Mouse (Mus musculus): ENCODE measurements around the gene Jade3. TPM values are rescaled to one million over a fixed set of nuclear protein-coding genes. Genes with fewer than 3 reads are reported as not detected.
A peak's percentile ranks its signal among the peaks of the same experiment; 100 is the strongest.
"Not testable (repeated sequence)": the region's sequence is repeated elsewhere in the genome, so short reads cannot be mapped to it uniquely, and the experiment has no call there.

Gene Jade3
- total RNA-seq (2021) = 1 to 10 TPM; 1.3 to 2.6 TPM
- long read RNA-seq, experiment 1, full-length matches to known transcripts = 1 of 2 reads
- long read RNA-seq, experiment 1, partial matches to known transcripts = 0 of 2 reads
- long read RNA-seq, experiment 1, other reads (novel, unspliced or antisense) = 1 of 2 reads
- long read RNA-seq, experiment 2, full-length matches to known transcripts = 1 of 4 reads
- long read RNA-seq, experiment 2, partial matches to known transcripts = 3 of 4 reads
- long read RNA-seq, experiment 2, other reads (novel, unspliced or antisense) = 0 of 4 reads

DNA sequence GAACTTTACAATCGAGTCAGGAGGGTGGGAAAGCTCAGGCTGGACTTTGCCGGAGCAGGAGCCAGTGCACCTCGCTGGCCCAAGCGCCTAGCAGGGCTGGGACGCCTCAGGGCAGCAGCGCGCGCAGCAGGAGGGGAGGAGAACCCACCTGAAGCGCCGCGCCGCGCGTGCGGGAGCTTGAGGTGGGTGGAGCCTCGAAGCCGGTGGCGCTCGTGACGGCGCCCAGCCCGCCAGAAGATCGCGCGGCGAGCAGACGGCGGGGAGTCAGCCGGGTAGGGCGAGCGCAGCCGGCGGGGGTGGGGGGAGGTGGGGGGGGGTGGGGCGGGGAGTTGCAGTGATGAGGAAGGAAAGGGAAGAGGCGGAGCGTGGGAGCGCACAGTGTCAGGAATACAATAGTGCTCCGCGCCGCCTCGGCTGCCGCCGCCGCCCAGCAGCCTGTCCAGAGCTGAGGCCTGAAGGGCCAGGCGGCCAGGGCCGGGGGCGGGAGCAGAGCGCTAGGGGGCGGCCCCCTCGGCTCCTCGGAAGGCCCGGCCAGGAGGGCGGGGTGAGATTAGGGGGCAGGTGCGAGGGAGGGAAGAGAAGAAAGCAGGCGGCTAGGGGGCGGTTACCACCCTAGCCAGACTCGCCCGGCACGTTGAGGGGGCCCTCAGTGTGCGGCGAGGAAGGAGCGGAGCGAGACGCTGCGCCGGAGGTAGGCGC is at the start of gene Jade3:
Gene Jade3 (plus strand): TSS at position 549 of the 699 bp plus-strand sequence.
- peak; percentile 62 for DNase-seq

DNA sequence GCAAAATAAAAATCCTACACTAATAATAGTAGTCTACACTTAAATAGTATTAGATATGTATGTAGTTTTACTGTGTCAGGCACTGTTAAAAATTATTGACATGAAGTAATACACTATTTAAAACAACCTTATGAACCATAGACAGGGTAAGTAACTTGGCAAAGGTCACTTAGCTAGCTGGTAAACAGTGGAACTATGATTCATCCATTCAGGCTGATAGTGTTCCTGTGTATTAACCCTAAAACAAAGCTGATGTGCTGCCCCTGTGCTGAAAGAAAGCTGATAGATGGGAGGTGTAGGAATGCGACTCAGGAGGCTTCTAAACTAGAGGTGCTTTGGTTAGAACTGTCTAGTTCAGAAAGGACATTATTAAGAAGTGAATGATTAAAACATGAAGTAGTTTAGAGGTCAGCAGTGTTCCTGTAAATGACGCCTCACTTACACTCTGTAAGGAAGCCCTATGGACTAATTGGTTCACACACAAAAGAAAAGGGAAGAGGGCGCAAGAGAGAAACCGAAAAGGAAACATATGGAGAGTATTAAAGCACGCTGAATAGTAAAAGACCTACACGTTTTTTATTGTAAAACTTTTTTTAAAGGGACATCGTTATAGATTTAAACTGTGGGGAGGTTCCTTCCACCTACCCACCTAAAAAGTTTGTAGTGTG is 46.0 kb upstream of the Jade3 start:
- no peak for DNase-seq

DNA sequence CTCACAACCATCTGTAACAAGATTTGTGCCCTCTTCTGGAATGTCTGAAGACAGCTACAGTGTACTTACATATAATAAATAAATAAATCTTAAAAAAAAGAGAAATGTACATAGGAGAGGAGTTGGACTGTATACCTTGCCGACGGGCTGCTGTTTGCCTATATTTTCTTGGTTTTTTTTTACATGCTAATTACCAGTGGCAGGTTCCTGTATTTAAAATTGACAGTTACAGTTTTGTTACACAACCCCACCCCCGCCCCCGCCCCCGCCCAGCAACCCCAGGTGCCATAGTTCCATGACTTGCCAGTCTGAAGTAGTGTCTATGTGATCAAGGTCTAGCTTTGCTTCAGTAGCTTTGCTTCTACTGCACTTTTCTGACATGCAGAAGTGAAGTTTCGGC is 43.2 kb upstream of the Jade3 start:
- no peak for DNase-seq

DNA sequence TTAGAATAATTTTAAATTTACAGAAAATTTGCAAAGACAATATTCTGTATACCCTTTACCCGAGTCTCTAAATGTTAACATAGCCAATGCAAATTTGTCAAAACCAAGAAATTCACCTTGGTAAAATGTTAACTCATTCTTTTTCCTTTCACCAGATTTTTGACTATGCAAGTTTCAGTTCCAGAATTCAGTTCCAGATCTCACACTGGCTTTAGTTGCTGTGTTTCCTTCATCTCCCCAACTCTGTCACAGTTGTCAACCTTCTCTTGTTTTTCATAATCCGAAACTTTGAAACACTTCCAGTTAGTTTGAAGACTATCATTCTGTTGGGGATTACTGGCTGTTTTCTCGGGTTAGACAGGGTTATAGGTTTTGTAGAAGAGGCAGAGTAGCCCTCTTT is 38.5 kb upstream of the Jade3 start:
- no peak for DNase-seq

DNA sequence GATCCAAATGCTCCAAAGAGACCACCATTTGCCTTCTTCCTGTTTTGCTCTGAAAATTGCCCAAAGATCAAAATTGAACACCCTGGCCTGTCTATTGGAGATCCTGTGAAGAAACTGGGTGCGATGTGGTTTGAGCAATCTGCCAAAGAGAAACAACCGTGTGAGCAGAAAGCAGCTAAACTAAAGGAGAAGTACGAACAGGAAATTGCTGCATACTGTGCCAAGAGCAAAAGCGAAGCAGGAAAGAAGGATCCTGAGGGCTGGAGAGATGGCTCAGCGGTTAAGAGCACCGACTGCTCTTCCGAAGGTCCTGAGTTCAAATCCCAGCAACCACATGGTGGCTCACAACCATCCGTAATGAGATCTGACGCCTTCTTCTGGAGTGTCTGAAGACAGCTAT is 33.5 kb upstream of the Jade3 start:
- DNase-seq = not testable (repeated sequence)

DNA sequence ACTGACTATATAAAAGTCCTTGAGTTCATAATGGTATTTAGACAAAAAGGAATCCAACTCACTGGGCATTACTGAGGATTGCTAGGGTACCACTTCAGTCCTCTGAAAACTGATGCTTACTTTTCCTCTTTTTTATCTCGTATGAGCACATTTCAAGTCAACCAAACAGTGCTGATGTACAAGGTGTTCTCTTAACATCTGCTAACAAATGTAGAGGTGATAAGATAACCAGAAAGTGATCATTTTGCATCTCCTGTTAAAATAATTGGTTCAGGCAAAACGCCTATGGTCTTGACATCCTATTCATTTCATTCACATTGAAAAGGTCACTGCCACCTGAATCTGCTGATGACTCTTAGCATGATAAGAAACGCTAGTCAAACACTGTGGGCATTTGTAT is 32.5 kb upstream of the Jade3 start:
- no peak for DNase-seq

DNA sequence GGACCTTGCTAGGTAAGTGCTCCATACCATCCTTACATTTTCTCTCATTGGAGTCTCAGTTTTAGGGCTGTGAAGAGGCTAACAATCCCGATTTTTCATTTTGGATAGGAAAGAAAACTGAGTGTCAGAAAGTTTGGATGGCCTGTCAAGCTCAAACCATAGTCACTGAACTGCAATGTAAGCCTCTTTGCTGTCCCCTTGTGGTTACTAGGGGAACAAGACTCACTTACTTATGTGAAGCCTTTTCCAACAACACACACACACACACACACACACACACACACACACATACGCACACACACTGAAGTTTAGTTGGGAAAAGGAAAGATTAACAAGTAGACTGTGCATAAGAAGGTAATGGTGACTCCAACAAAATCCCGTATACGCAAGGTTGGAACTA is 21.4 kb upstream of the Jade3 start:
- DNase-seq = no peak

DNA sequence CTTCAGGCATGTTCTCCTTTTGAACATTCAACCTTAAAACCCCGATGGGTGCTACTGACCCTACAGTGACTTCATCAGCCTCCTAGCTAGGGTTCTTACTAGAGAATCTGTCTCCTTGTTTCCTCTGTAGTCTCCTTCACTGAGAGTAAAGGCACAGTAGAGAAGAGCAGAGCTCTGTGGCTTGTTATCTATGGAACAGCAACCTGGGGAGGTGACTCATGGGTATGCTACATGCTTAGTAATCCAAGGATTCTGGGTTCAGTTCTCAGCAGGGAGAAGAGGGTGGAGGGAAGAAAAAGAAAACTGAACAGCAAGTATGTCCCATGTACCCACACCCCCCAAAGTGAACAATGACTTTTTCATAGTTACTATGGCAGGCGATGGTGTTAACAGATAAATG is 18.6 kb upstream of the Jade3 start:
- DNase-seq = no peak

DNA sequence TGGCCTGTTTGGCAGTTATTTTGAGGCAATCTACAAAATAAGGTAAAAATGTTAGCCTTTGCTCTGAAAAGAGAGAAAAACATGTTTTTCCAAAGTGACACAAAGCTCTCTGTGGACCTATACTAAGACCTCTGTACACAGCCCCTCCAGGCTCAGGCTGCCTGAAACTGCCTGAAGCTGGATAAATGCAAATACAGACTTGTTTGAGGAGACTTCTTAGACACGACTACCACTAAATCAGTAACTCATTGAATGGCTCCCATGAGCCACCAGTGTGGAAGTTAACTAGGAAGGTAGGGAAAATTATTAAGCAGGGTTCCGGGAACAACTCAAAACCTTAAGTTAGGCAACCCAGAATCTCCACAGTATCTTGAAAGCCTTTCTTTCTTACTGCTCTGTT is 17.8 kb upstream of the Jade3 start:
- no peak for DNase-seq

DNA sequence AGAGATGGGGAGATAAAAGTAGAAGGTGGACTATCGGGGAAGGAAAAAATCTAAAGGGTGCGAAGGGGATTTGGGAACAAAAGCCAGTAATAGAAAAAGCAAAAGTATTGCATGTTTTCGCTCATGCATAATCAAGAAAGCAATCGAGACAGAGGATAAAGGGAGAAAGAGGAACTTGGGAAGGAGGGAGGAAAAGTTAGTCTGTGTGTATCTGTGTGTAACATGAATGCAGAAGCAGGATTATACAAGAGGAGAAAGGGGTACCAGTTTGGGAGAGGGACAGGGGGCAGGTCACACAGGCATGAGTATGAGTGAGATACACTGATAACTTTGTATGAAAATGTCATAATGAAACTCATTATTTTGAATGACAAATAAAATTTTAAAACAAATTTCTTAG is 14.1 kb upstream of the Jade3 start:
- DNase-seq = no peak

DNA sequence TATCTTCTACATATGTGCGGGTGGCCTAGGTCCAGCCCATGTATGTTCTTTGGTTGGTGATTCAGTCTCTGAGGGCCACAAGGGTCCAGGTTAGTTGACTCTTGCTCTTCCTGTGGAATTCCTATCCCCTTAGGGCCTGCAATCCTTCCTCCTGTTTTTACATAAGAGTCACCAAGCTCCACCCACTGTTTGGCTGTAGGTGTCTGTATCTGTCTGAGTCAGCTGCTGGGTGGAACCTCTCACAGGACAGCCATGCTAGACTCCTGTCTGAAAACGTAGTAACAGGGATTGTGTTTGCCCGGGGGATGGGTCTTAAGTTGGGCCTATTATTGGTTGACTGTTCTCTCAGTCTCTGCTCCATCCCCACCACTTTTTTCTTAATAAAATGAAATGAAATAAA is 13.3 kb upstream of the Jade3 start:
- DNase-seq = no peak

DNA sequence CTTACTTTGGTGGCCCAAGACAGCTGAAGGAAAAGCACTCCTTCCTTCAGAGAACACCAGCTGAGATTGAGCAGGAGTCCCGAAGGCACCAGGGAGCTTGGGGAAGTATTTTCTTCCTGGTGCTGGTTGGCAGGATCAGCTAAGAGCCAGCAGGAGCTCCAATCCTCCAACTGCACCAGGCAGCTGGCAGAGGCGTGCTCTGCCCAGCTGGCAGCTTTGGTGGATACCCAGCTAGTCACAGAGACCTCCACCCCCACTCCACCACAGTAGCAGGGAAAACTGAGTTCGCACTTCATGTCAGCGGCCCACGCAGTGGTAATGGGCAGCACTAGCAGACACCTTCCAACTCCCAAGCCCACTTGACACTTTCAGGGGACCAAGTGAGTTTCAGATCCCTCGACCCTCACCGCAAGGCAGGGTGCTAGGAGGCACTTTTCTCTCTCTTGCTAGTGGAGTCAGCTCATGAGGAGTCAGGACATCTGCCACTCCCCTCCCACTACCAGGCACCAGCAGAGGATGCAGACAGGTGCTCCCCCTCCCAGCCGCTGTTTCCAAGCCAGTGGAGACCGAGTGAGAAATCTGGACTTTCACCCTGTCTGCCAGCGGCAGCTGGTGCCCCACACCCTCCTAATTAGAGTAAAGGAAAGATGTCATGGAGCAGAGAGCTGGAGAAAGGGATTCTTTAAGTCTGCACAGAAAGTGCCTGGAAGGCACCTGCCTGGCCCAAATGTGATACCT is 10.4 kb upstream of the Jade3 start:
- peak; percentile 3 for DNase-seq

DNA sequence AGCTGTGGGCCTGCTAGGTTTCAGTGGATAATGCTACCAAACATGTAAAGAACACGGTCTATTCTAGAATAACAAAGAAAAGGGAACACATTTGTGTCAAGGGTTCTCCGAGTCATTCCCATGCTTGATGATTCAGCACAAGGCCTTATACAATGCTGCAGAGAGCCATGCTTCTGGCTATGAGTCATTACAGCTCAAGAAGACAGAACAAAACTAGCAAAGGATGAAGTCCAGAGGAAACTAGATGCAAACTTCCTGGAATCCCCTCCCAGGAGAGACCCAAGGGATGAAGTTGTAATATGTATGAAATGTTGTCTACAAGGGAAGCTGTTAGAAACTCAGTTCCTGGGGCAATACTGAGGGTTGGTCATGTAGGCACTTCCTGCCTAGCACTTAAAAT is 7.0 kb upstream of the Jade3 start:
- DNase-seq = no peak

DNA sequence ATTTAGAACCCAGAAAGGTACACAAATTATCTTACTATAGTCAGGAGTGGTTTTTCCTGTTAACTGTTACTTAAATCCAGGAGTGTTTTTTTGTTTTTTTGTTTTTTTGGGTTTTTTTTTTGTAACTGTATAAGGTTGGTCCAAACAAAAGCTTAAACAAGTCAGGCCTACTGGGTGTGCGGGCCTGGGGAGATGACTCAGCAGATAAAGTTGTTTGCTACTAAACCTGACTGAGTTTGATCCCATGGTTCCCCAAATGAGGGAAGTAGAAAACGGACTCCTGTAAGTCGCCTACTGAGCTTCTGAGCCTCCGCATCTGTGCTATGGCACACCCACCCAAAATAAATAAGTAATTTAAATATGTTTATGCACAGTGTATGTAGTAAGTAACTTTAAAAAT is 6.0 kb upstream of the Jade3 start:
- DNase-seq = no peak

DNA sequence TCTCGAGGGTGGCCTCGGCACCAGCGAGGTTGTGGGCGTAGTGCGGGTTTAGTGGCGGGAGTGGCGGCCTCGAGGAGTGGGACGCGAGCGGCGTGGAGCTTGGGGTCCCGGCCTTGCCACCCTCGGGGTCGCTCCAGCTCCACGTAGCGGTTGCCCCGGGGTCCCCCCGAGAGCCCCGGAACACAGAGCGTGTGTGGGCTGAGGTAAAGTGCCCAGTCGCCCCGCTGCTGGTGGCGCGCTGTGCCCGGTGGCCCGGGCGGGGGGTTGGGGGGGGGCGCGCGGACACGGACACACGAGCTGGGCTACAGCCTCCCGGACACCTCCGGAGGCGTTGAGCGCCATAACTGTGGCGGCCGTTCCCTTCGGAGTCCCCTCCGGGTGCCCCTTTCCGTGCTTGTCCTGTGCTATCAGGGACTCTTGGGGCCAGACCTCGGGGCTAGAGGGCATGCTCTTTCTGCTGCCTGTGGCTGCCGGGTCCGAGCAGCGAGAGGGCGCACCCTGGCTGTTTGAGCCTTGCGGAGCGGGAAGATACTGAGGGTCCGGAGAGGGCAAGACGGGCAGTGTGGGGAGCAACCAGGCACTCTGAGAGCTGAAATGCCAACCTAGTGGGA is 456 bp downstream of the Jade3 start:
- no peak for DNase-seq

DNA sequence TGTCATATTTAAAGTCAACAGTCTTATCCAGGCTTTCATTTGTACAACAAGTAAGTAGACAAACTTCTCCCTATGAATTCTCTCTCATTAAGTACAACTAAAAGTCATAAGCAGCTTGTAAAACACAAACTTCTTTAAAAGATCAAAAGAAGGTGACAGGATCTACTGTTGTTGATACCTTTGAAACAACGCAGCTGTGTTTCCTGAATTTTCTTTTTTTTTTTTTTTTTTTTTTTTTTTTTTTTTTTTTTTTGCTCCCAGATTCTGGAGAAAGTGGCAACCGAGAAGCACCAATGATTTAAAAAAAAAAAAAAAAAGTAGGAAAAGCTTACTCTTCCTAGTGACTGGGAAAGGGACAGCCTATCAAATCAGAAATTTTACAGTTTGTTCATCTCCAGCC is 57.7 kb downstream of the Jade3 start:
- no peak for DNase-seq

DNA sequence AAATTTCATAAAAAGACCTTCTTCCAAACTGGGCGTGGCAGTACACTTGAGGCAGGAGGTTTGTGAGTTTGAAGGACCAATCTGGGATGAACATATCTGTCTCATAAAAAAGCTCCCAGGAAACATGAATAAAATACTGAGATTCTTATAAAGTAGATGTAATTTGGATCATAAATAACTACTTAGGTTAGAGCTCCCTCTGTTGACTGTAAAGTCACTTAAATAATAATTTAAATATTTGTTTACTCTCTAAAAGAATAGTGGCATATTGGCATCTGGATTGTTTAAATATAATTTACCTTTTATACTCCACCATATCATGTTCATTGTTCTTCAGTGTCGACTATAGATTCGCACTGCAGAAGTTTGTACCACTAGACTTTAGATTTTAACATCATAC is 72.2 kb downstream of the Jade3 start:
- no peak for DNase-seq

DNA sequence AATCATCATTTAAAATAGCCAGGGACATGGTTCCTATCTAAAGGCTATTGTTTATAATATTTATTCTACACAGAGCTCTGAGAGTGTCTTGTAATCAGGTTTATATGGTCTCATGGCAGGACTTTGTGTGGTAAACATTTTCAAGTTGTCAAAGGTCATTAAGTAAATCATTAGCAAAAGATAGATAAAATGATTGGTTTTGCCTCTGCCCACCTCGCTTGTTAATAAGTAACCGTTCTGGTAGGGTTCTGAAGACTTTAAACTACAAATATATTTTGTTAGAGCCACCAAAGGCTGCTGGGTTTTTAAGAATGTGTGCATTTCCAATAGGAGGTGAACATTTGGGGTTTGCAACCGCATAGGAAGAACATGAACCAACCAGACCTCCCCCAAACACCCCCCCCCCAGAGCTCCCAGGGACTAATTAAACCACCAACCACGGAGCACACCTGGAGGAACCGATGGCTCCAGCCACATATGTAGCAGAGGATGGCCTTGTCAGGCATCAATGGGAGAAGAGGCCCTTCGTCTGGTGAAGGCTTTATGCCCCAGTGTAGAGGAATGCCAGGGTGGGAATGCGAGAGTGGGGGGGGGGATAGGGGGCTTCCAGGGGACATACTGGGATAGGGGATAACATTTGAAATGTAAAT is 94.9 kb downstream of the Jade3 start:
- DNase-seq = no peak

DNA sequence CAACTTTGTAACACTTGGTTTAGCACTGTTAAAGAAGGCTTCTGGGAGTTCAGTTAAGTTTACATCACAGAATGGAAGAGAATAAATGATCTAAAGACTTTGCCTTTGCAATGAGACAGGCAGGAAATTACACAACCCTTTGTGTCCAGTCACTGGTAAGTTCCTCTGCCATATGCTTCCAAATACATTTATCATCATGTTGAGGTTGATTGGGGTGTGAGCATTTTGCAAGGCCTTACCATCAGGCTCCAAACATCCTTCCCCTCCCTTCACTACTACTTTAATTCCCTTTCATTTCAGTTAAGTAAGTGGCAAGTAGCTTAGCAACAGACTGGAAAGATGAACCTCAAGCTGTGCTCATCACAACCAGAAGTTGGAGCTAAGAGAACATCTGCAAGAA is 96.1 kb downstream of the Jade3 start:
- DNase-seq = no peak

DNA sequence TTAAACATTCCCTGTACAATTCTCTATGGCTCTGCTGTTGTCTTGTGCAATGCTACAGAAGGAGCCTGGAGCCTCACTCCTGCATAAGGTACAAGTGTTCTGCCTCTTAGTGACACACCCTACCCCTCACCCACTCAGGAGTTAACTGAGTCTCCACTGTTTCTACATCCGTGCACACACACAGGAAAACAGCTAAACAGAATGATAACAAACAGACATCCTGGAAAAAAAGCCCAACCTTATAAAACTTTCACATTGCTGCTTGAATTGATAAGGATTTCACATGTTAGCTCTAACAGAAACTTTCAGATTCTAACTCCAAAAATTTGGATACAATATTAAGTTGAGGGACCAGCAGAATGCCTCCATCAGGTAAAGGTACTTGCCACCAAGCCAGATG is 107.1 kb downstream of the Jade3 start:
- DNase-seq = no peak

DNA sequence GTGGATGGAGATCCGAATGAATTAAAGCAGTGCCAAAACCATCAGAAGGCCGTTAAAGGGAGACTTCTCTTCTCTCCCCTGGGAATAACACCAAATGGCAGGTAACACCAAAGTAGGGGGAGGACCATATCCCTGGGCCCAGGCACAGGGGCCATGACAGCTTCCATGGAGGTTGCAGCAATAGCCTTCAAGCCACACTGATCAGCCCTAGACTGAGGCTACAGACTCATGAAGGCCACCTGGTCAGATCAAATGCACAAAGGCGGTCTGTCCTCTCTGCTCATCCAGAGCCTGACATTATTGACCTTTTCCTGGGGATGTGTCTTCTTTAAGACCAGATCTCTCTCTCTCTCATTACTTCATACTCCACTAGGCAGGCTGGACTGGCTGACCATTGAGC is 118.4 kb downstream of the Jade3 start:
- no peak for DNase-seq

DNA sequence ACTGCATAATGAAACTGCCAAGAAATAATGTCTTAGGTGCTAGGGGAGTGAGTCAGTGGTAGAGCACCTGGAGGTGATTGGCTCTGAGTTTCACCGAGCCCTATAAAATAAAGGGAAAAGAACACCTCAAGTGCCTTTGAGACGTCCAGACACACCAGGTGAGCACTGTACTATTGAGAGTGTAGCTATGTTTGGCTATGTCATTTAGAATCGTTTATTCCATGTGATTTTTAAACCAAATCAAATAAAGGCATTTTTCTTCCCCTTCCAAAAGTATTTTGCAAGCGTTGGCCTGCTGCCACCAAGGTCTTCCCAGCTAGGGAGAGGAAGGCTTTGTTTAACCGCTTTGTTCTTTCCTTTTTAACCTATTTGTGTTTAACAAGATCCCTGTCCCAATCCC is 122.1 kb downstream of the Jade3 start:
- DNase-seq = peak; percentile 4
